8 mouse cellular contexts compared by ENCODE assay signal in genomic region chr13:48544867-48545266, GRCm38 (mm10). TPM values are rescaled to one million over a fixed set of nuclear protein-coding genes. Genes with fewer than 3 reads are reported as not detected.
DNase-seq lines count a peak whose midpoint lies in the region; ATAC-seq lines count a peak whose summit lies in the region.
"Had no signal": no experiment of that assay in that cellular context is flagged by ENCODE, and none has a peak within 500 bp of the region (broad histone marks: within the 10 kb centered on the region; RNA-seq: fewer than 3 reads in every experiment).

No protein-coding gene starts in this region.

- peak overlapping the region; percentile 97 for H3K4me3 ChIP-seq in megakaryocyte, embryonic 14.5 days (replicated peaks)
- peak overlapping the region; percentile 95 for H3K4me3 ChIP-seq in forebrain, embryonic 15.5 days
- H3K4me3 ChIP-seq in liver, embryonic 12.5 days: peak overlapping the region; percentile 93

- H3K4me2 ChIP-seq in forebrain, embryonic 15.5 days (replicated peaks): peak overlapping the region; percentile 79
- H3K4me2 ChIP-seq in liver, embryonic 12.5 days: peak overlapping the region; percentile 74

- DNase-seq in right cerebral cortex, postnatal 25 days: no peak
- DNase-seq in frontal cortex, postnatal 36 days (ENCODE audit: low spot score in 2 of 2): no peak
- DNase-seq in left cerebral cortex, adult 8-10 months (ENCODE audit: low spot score in 2 of 2): no peak
- DNase-seq: kidney, postnatal 4 days had no signal

- no peaks in the 10 kb centered on the region for H3K27me3 ChIP-seq in megakaryocyte, embryonic 14.5 days (replicated peaks)
- H3K27me3 ChIP-seq in forebrain, embryonic 15.5 days: no peaks in the 10 kb centered on the region
- no peaks in the 10 kb centered on the region for H3K27me3 ChIP-seq in liver, embryonic 12.5 days (replicated peaks)

- H3K9ac ChIP-seq in forebrain, embryonic 15.5 days (replicated peaks): peak overlapping the region; percentile 92; the same call in 1 of the 2 replicates
- peak overlapping the region; percentile 97 for H3K9ac ChIP-seq in liver, embryonic 12.5 days

- H3K27ac ChIP-seq in forebrain, embryonic 15.5 days (replicated peaks): no peak overlapping the region
- peak overlapping the region; percentile 98 for H3K27ac ChIP-seq in liver, embryonic 12.5 days

- H3K4me1 ChIP-seq in megakaryocyte, embryonic 14.5 days: peaks cover 47% of the 10 kb centered on the region
- peaks cover 48% of the 10 kb centered on the region for H3K4me1 ChIP-seq in forebrain, embryonic 15.5 days
- peaks cover 45% of the 10 kb centered on the region for H3K4me1 ChIP-seq in liver, embryonic 12.5 days

- 46% methylated on average over 4 of the region's 4 CpGs for WGBS in forebrain, embryonic 15.5 days
- WGBS in liver, embryonic 12.5 days (ENCODE audit: insufficient replicate concordance): 20% methylated on average over 4 of the region's 4 CpGs

- no peaks in the 10 kb centered on the region for H3K9me3 ChIP-seq in megakaryocyte, embryonic 14.5 days
- H3K9me3 ChIP-seq in forebrain, embryonic 15.5 days: no peaks in the 10 kb centered on the region
- no peaks in the 10 kb centered on the region for H3K9me3 ChIP-seq in liver, embryonic 12.5 days (replicated peaks)

- no peak for ATAC-seq in megakaryocyte, adult 5-6 weeks (ENCODE audit: poor library complexity, severe bottlenecking)
- ATAC-seq in forebrain, embryonic 15.5 days (replicated peaks): no peak
- no peak for ATAC-seq in liver, embryonic 12.5 days

- peaks cover 2% of the 10 kb centered on the region for H3K36me3 ChIP-seq in megakaryocyte, embryonic 14.5 days (replicated peaks; ENCODE audit: low read length)
- H3K36me3 ChIP-seq in forebrain, embryonic 15.5 days: no peaks in the 10 kb centered on the region
- H3K36me3 ChIP-seq in liver, embryonic 12.5 days: 0 out of 2 replicates have a peak, but pooled peaks cover 4% of the 10 kb centered on the region

RNA-seq across cellular contexts. Expression of gene A830005F24Rik, which starts 31.5 kb away (rescaled TPM):
- 0.40 TPM in 1 of 2 replicates, not detected in the other for polyA plus RNA-seq in megakaryocyte, embryonic 14.5 days (2012; ENCODE audit: insufficient read depth, low replicate concordance)
- not detected in 2 replicates for total RNA-seq in megakaryocyte, adult 5-6 weeks (2015)
- not detected in 2 replicates for total RNA-seq in megakaryocyte, adult 5-6 weeks (2017)
- polyA plus RNA-seq in forebrain, embryonic 15.5 days (2015; fragmentation: Nextera tagmentation; extraction: Ambion mirVana): 3.1 and 3.3 TPM in 2 replicates
- 0.32 and 0.35 TPM in 2 replicates for polyA plus RNA-seq in liver, embryonic 12.5 days (2016; fragmentation: Nextera tagmentation; extraction: Ambion mirVana)
- 1 to 10 TPM; 1.6 to 2.5 (median 1.9) TPM for total RNA-seq in left cerebral cortex, adult 8-10 months (2022)

RNA-seq across cellular contexts. Expression of gene Zfp169, which starts 31.6 kb away (rescaled TPM):
- polyA plus RNA-seq in megakaryocyte, embryonic 14.5 days (2012; ENCODE audit: insufficient read depth, low replicate concordance): 0.30 TPM in 1 of 2 replicates, not detected in the other
- total RNA-seq in megakaryocyte, adult 5-6 weeks (2015): 8.1 and 10.7 TPM in 2 replicates
- 10.0 and 11.1 TPM in 2 replicates for total RNA-seq in megakaryocyte, adult 5-6 weeks (2017)
- 6.8 and 10.2 TPM in 2 replicates for polyA plus RNA-seq in forebrain, embryonic 15.5 days (2015; fragmentation: Nextera tagmentation; extraction: Ambion mirVana)
- 1.6 and 2.5 TPM in 2 replicates for polyA plus RNA-seq in liver, embryonic 12.5 days (2016; fragmentation: Nextera tagmentation; extraction: Ambion mirVana)
- 10 to 100 TPM; 23.0 to 26.4 (median 24.7) TPM for total RNA-seq in left cerebral cortex, adult 8-10 months (2022)
